Mouse (Mus musculus) left cerebral cortex, adult 2 months (tissue): Measurements from ENCODE around the gene Ap1m2. TPM values are rescaled to one million over a fixed set of nuclear protein-coding genes. Genes with fewer than 3 reads are reported as not detected.

Experiments
- DNase-seq, 2 experiments: peaks; one replicate each; pipeline ENCODE4 v3.0.0; 2021 to 2022; ENCODE audit warnings: low spot score in 2 of 2, mixed read lengths in 1 of 2; ENCODE audit errors: extremely low spot score in 1 of 2
- H3K27ac ChIP-seq: fragments of 200-600 bp; 2 replicates; pipeline ENCODE4 v1.8.1; 2022
- H3K4me3 ChIP-seq: fragments of 200-600 bp; 2 replicates; pipeline ENCODE4 v1.8.1; 2022
- CTCF ChIP-seq: fragments of 200-600 bp; IDR thresholded peaks from 2 replicates; pipeline ENCODE4 v1.8.1; 2022; ENCODE audit warnings: antibody characterized with exemption, mild to moderate bottlenecking, moderate library complexity
- intact Hi-C: fragments of 180-260 bp; cut with DNase I; formaldehyde crosslinking; loops from one replicate; pipeline ENCODE4 v1.15.1; 2025
- long read RNA-seq, 2 experiments: library from polyadenylated mRNA; stranded (forward); transcript quantifications; one replicate each; pipeline ENCODE4 v2.0.0; 2021; ENCODE audit warnings: borderline mapping rate in 2 of 2
- total RNA-seq, 2 experiments: library from RNA; stranded (reverse); gene quantifications; 2 replicates each; pipeline ENCODE4 v1.2.3; 2021

Gene Ap1m2
- 1 to 10 TPM; 1.2 to 2.4 TPM for total RNA-seq
- long read RNA-seq, experiment 1, partial matches to known transcripts: 0 of 2 reads
- long read RNA-seq, experiment 1, other reads (novel, unspliced or antisense): 1 of 2 reads
- long read RNA-seq, experiment 2, partial matches to known transcripts: 0 of 2 reads
- long read RNA-seq, experiment 2, other reads (novel, unspliced or antisense): 1 of 2 reads

- Histone ChIP-seq H3K27ac (no peak within 1 kb of the TSS), H3K4me3 (peak within 1 kb of the TSS; percentile 36)
- no peak for DNase-seq
- no peak for TF ChIP-seq CTCF
- intact Hi-C loops: loop anchor here (2.0 kb wide), 1 partner anchor 99 kb away; the partner anchor contains the start of gene Qtrt1
Measured at GRCm38 (mm10) chr9:21312134-21312533, at the start of gene Ap1m2. Gene Ap1m2, minus strand, starts transcription at chr9:21312337.

- TF ChIP-seq CTCF: peak; percentile 65
- intact Hi-C loops: loop anchor here (1.0 kb wide), 1 partner anchor 44 kb away; no protein-coding TSS in a partner anchor
- no peak overlapping the region for H3K4me3 ChIP-seq
- peak; percentile 49 to 52 for DNase-seq
- no peak overlapping the region for H3K27ac ChIP-seq
Measured at GRCm38 (mm10) chr9:21356981-21357718, 45.0 kb upstream of the Ap1m2 start.

GRCm38 (mm10) chr9:21354796-21355195 lies 42.7 kb upstream of the Ap1m2 start:
- Histone ChIP-seq H3K4me3 (no peak overlapping the region), H3K27ac (no peak overlapping the region)
- intact Hi-C loops: no loop called here
- DNase-seq: no peak
- no peak for TF ChIP-seq CTCF

- no peak for DNase-seq
- intact Hi-C loops: no loop called here
- no peak for TF ChIP-seq CTCF
- no peak overlapping the region for H3K27ac ChIP-seq
- no peak overlapping the region for H3K4me3 ChIP-seq
Measured at GRCm38 (mm10) chr9:21353373-21353686, 41.2 kb upstream of the Ap1m2 start.

GRCm38 (mm10) chr9:21352463-21353372 lies 40.6 kb upstream of the Ap1m2 start:
- TF ChIP-seq CTCF: no peak
- intact Hi-C loops: no loop called here
- DNase-seq: no peak
- Histone ChIP-seq H3K27ac (no peak overlapping the region), H3K4me3 (no peak overlapping the region)

- no peak overlapping the region for H3K27ac ChIP-seq
- no peak overlapping the region for H3K4me3 ChIP-seq
- intact Hi-C loops: no loop called here
- no peak for DNase-seq
- no peak for TF ChIP-seq CTCF
Measured at GRCm38 (mm10) chr9:21351702-21352377, 39.7 kb upstream of the Ap1m2 start.

- intact Hi-C loops: no loop called here
Measured at GRCm38 (mm10) chr9:21351178-21351577, 39.0 kb upstream of the Ap1m2 start.

GRCm38 (mm10) chr9:21348152-21348551 lies 36.0 kb upstream of the Ap1m2 start:
- TF ChIP-seq CTCF: no peak
- Histone ChIP-seq H3K4me3 (no peak overlapping the region), H3K27ac (no peak overlapping the region)
- intact Hi-C loops: no loop called here
- DNase-seq: no peak

More at GRCm38 (mm10) chr9:21351178-21351577, 39.0 kb upstream of the Ap1m2 start:
- no peak for TF ChIP-seq CTCF
- Histone ChIP-seq H3K4me3 (no peak overlapping the region), H3K27ac (no peak overlapping the region)
- DNase-seq: no peak

GRCm38 (mm10) chr9:21346627-21347365 lies 34.7 kb upstream of the Ap1m2 start:
- Histone ChIP-seq H3K27ac (no peak overlapping the region), H3K4me3 (no peak overlapping the region)
- no peak for DNase-seq
- TF ChIP-seq CTCF: no peak
- intact Hi-C loops: no loop called here

- TF ChIP-seq CTCF: no peak
- DNase-seq: no peak
- intact Hi-C loops: no loop called here
Measured at GRCm38 (mm10) chr9:21340411-21340810, 28.3 kb upstream of the Ap1m2 start.

GRCm38 (mm10) chr9:21337652-21338051 lies 25.5 kb upstream of the Ap1m2 start:
- DNase-seq: no peak
- Histone ChIP-seq H3K27ac (no peak overlapping the region), H3K4me3 (no peak overlapping the region)
- no peak for TF ChIP-seq CTCF
- intact Hi-C loops: loop anchor here (5.0 kb wide), 1 partner anchor 85 kb away; no protein-coding TSS in a partner anchor

More at GRCm38 (mm10) chr9:21340411-21340810, 28.3 kb upstream of the Ap1m2 start:
- Histone ChIP-seq H3K4me3 (no peak overlapping the region), H3K27ac (no peak overlapping the region)
